Mouse (Mus musculus) macrophage (primary cell): ENCODE measurements around the gene Myo18b. TPM values are rescaled to one million over a fixed set of nuclear protein-coding genes. Genes with fewer than 3 reads are reported as not detected.

Experiments used
- H3K27ac ChIP-seq: fragments of 350-480 bp; formaldehyde crosslinking; 2 replicates; pipeline ENCODE4 v1.9.0; 2021
- H3K36me3 ChIP-seq: fragments of 350-480 bp; formaldehyde crosslinking; 2 replicates; pipeline ENCODE4 v1.9.0; 2021; ENCODE audit errors: inconsistent target
- H3K4me3 ChIP-seq: fragments of 350-480 bp; formaldehyde crosslinking; 2 replicates; pipeline ENCODE4 v1.9.0; 2021; ENCODE audit errors: inconsistent target
- H3K79me2 ChIP-seq: fragments of 350-480 bp; formaldehyde crosslinking; 2 replicates; pipeline ENCODE4 v1.9.0; 2021; ENCODE audit errors: inconsistent target
- WGBS: methylation state at CpG from one replicate; pipeline ENCODE4 v1.1.7; 2026; ENCODE audit warnings: inconsistent platforms; ENCODE audit not compliant: missing documents; 5-methylcytosine and 5-hydroxymethylcytosine counted together
- polyA plus RNA-seq: library from polyadenylated mRNA; stranded (reverse); fragments of 250-400 nt; gene quantifications from 3 replicates; pipeline ENCODE4 v1.2.4, GENCODE M21; 2018; ENCODE audit warnings: inconsistent platforms

Myo18b gene
- polyA plus RNA-seq, 1 experiment from 2014 or later, result 0.06 TPM

- no peak overlapping the region for H3K27ac ChIP-seq
- no peak overlapping the region for H3K4me3 ChIP-seq
- no peaks in the 10 kb centered on the region for H3K36me3 ChIP-seq
- H3K79me2 ChIP-seq, result no peaks in the 10 kb centered on the region
- WGBS, result 78% methylated on average over 7 of the region's 7 CpGs
Measured at GRCm38 (mm10) chr5:112796086-112796485, 100.1 kb downstream of the Myo18b start.

- no peaks in the 10 kb centered on the region for H3K79me2 ChIP-seq
- no peak overlapping the region for H3K4me3 ChIP-seq
- H3K27ac ChIP-seq, result no peak overlapping the region
- WGBS, result 73% methylated on average over 15 of the region's 15 CpGs
- no peaks in the 10 kb centered on the region for H3K36me3 ChIP-seq
Measured at GRCm38 (mm10) chr5:112791792-112792780, 104.1 kb downstream of the Myo18b start.

- WGBS, result 85% methylated on average over 4 of the region's 4 CpGs
- H3K36me3 ChIP-seq, result no peaks in the 10 kb centered on the region
- H3K27ac ChIP-seq, result no peak overlapping the region
- no peaks in the 10 kb centered on the region for H3K79me2 ChIP-seq
- H3K4me3 ChIP-seq, result no peak overlapping the region
Measured at GRCm38 (mm10) chr5:112790376-112791111, 105.6 kb downstream of the Myo18b start.

- WGBS, result 83% methylated on average over 2 of the region's 2 CpGs
- H3K36me3 ChIP-seq, result no peaks in the 10 kb centered on the region
- no peaks in the 10 kb centered on the region for H3K79me2 ChIP-seq
- H3K4me3 ChIP-seq, result no peak overlapping the region
- no peak overlapping the region for H3K27ac ChIP-seq
Measured at GRCm38 (mm10) chr5:112788441-112788840, 107.7 kb downstream of the Myo18b start.

- Histone ChIP-seq H3K36me3 (no peaks in the 10 kb centered on the region), H3K27ac (no peak overlapping the region), H3K4me3 (no peak overlapping the region), H3K79me2 (no peaks in the 10 kb centered on the region)
- WGBS, result 85% methylated on average over 6 of the region's 6 CpGs
Measured at GRCm38 (mm10) chr5:112786788-112787187, 109.4 kb downstream of the Myo18b start.

- WGBS, result 72% methylated on average over 8 of the region's 8 CpGs
- no peaks in the 10 kb centered on the region for H3K36me3 ChIP-seq
- H3K79me2 ChIP-seq, result no peaks in the 10 kb centered on the region
Measured at GRCm38 (mm10) chr5:112786031-112786430, 110.1 kb downstream of the Myo18b start.

GRCm38 (mm10) chr5:112781719-112782118, 114.4 kb downstream of the Myo18b start:
- no peaks in the 10 kb centered on the region for H3K79me2 ChIP-seq
- H3K36me3 ChIP-seq, result no peaks in the 10 kb centered on the region
- WGBS, result 82% methylated on average over 7 of the region's 7 CpGs
- H3K4me3 ChIP-seq, result no peak overlapping the region
- H3K27ac ChIP-seq, result no peak overlapping the region

More at GRCm38 (mm10) chr5:112786031-112786430, 110.1 kb downstream of the Myo18b start:
- H3K27ac ChIP-seq, result no peak overlapping the region
- H3K4me3 ChIP-seq, result no peak overlapping the region

- WGBS, result 97% methylated on average over 4 of the region's 4 CpGs
- Histone ChIP-seq H3K36me3 (no peaks in the 10 kb centered on the region), H3K79me2 (no peaks in the 10 kb centered on the region), H3K27ac (no peak overlapping the region), H3K4me3 (no peak overlapping the region)
Measured at GRCm38 (mm10) chr5:112781231-112781630, 114.9 kb downstream of the Myo18b start.

- no peaks in the 10 kb centered on the region for H3K79me2 ChIP-seq
- no peak overlapping the region for H3K4me3 ChIP-seq
- 74% methylated on average over 5 of the region's 5 CpGs for WGBS
- no peak overlapping the region for H3K27ac ChIP-seq
- H3K36me3 ChIP-seq, result no peaks in the 10 kb centered on the region
Measured at GRCm38 (mm10) chr5:112780383-112780782, 115.8 kb downstream of the Myo18b start.

- Histone ChIP-seq H3K27ac (no peak overlapping the region), H3K36me3 (no peaks in the 10 kb centered on the region), H3K4me3 (no peak overlapping the region), H3K79me2 (no peaks in the 10 kb centered on the region)
- 90% methylated on average over 15 of the region's 15 CpGs for WGBS
Measured at GRCm38 (mm10) chr5:112776781-112777405, 119.3 kb downstream of the Myo18b start.

GRCm38 (mm10) chr5:112773429-112773828, 122.7 kb downstream of the Myo18b start:
- Histone ChIP-seq H3K79me2 (no peaks in the 10 kb centered on the region), H3K4me3 (no peak overlapping the region), H3K36me3 (no peaks in the 10 kb centered on the region), H3K27ac (no peak overlapping the region)
- WGBS, result 73% methylated on average over 4 of the region's 4 CpGs

GRCm38 (mm10) chr5:112771376-112771901, 124.7 kb downstream of the Myo18b start:
- Histone ChIP-seq H3K79me2 (no peaks in the 10 kb centered on the region), H3K27ac (no peak overlapping the region), H3K36me3 (no peaks in the 10 kb centered on the region), H3K4me3 (no peak overlapping the region)
- 64% methylated on average over 6 of the region's 6 CpGs for WGBS

- H3K36me3 ChIP-seq, result no peaks in the 10 kb centered on the region
- H3K27ac ChIP-seq, result no peak overlapping the region
- H3K4me3 ChIP-seq, result no peak overlapping the region
- no peaks in the 10 kb centered on the region for H3K79me2 ChIP-seq
- 43% methylated on average over 4 of the region's 4 CpGs for WGBS
Measured at GRCm38 (mm10) chr5:112769721-112770119, 126.4 kb downstream of the Myo18b start.

- Histone ChIP-seq H3K36me3 (no peaks in the 10 kb centered on the region), H3K79me2 (no peaks in the 10 kb centered on the region), H3K4me3 (no peak overlapping the region), H3K27ac (no peak overlapping the region)
- WGBS, result 88% methylated on average over 11 of the region's 11 CpGs
Measured at GRCm38 (mm10) chr5:112769020-112769720, 127.0 kb downstream of the Myo18b start.
